Mouse (Mus musculus) monocyte, adult 2 months (primary cell): ENCODE data around the gene Dgke.

Experiments used
- DNase-seq, 2 experiments: peaks; one replicate each; pipeline ENCODE4 v3.0.0; 2022; ENCODE audit warnings: low spot score in 2 of 2, low read depth in 1 of 2

Gene Dgke

DNA sequence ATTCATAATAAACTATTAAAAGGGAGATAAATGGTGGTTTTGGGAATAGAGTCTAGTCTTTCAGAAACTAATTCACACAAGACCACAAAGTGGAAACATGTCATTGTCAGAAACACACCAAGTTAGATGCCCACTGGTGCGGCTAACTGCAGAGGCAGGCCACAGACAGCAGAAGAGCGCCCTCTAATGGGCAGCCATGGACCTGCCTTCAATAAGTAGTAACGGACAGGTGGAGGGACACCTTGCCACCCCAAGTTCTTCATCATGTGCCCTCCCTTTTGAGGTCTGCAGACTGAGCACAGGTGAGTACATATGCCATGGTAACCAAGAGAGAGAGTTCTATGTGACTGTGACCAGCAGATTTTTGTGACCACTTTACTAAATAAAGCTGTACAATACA, 27.3 kb downstream of the Dgke start:
- DNase-seq: peak in 1 of 2 experiments; percentile 53

DNA sequence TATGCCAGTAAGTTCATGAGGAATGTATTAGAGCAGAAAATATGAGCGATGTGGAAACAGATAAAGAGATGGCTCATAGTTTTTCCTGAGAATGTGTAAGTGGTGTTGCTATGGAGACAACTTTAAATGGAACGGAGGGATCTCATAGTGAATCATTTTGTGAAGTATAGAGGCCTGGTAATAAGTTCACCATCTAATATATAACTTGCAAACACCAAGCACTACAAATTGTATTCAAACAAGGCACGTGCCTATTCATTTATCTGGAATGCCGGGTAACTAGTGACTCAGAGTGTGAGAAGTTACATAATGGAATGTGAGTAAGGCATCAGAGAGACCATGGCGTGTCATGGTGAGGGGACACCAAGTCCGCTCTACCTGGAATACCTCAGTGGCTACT, 28.2 kb downstream of the Dgke start:
- no peak for DNase-seq

DNA sequence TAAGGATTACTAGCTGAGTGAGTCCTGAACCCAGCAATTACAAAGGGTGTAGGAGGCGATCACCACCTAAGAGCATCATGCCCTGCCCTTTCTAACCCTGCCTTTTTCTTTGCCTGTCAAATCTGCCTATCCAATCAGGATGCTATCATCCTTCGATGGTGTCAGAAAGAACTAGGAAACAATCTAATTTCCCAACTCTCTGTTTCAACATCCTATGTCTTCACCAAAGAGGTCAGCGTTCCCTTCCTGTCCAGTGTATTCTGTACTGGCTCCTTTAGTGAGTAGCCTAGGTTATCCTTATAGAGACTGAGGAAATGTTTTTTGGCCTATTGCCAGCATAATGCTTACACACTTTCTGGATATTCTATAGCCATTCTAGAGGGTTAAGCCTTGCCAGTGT, 31.1 kb downstream of the Dgke start:
- no peak for DNase-seq

GRCm38 (mm10) chr11:89034592-89034991, 32.1 kb downstream of the Dgke start:
- DNase-seq: no peak

DNA sequence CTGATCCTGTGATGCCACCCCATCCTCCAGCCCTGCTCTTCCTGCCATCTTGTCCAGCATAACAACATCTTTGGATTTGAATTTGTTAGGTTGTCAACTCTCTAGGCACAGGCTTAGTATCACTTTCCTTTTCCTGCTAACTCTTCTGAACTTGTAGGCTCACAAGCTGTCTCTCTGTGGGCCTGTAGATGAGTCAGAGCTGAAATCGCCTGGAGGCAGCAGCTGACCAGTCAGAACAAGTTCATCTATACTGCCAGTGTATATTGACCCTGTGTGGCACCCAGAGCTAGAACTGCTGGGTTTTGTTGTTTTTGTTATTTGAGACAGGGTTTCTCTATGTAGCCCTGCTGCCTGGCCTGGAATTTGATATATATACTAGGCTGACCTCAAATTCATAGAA, 35.5 kb downstream of the Dgke start:
- no peak for DNase-seq

- DNase-seq: no peak
Observed at GRCm38 (mm10) chr11:89030552-89030951, 36.1 kb downstream of the Dgke start.

GRCm38 (mm10) chr11:89028871-89029405, 37.7 kb downstream of the Dgke start:
- DNase-seq: peak in 1 of 2 experiments; percentile 63

DNA sequence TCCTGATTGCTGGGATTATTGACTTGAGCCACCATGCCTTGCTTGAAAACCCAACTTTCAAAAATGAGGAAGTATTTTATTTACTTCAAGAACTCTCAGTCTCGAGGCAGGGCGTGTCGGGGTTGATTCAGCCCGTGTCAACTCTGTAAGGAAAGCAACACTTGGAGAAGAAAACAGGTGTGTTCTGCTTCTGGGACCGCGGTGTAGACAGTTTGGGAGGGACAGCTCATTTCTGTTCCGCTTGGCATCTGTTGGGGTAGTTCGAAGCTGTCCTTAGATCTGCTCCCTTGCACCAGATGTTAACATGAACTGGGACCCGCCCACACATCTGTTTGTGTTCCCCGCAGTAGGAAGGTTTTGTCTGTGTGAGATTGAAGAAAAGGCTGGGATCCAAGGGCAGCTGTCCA, 38.7 kb downstream of the Dgke start:
- DNase-seq: peak; percentile 62 to 76

GRCm38 (mm10) chr11:89026117-89026516, 40.5 kb downstream of the Dgke start:
- DNase-seq: no peak

- DNase-seq: no peak
Observed at GRCm38 (mm10) chr11:89025603-89026002, 41.0 kb downstream of the Dgke start.

- peak; percentile 93 to 97 for DNase-seq
Observed at GRCm38 (mm10) chr11:89024181-89024881, 42.3 kb downstream of the Dgke start.

DNA sequence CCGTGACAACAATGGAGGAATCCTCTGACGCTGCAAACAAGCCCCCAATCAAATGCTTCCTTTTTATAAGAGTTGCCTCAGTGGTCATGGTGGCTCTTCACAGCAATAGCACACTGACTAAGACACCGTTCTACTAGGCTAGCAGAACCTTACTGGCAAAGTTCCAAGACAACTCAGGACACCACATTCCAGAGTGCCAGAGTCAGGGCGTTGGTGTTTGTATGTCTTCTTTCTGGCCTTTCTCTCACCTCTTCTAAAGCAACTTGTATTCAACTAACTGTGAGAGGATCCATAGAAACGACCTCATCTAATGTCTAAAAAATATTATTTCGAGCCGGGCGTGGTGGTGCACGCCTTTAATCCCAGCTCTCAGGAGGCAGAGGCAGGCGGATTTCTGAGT, 43.2 kb downstream of the Dgke start:
- no peak for DNase-seq

- no peak for DNase-seq
Observed at GRCm38 (mm10) chr11:89022120-89022731, 44.4 kb downstream of the Dgke start.

- no peak for DNase-seq
Observed at GRCm38 (mm10) chr11:89021687-89022086, 45.0 kb downstream of the Dgke start.

GRCm38 (mm10) chr11:89020681-89021305, 45.9 kb downstream of the Dgke start:
- DNase-seq: no peak

GRCm38 (mm10) chr11:89017514-89018182, 49.0 kb downstream of the Dgke start:
- no peak for DNase-seq

DNA sequence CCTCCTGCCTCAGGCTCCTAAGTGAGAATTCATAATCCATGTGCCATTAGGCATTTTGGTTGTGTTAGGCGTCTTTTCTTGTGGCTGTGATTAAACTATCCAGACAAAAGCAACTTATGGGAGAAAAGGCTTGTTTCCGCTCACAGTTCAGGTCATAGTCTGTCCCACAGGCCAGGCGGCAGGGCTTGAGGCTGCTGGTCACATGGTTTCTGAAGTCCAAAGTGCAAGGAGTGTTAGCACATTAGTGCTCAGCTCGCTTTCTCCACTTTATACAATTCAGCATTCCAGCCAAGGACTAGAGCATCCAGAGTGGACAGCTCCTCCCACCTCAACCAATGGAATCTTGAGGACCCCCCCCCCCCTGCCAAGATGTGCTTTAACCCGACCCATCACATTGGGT, 54.4 kb downstream of the Dgke start:
- DNase-seq: no peak

- DNase-seq: no peak
Observed at GRCm38 (mm10) chr11:89009496-89009895, 57.2 kb downstream of the Dgke start.

DNA sequence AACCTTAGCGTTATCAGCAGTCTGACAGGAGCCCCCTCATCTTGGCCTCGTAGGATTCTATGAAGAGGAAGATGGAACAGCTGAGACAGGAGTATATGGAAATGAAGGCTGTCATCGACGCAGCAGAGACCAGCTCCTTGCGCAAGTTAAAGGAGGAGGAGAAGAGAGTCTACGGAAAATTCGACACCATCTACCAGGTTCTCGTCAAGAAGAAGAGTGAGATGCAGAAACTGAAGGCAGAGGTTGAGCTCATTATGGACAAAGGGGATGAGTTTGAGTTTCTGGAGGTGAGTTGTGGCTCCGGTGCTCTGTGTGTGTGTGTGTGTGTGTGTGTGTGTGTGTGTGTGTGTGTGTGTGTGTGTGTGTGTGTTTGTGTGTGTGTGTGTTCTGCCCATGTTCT, 57.6 kb downstream of the Dgke start:
- no peak for DNase-seq

GRCm38 (mm10) chr11:89007582-89007981, 59.1 kb downstream of the Dgke start:
- no peak for DNase-seq

- no peak for DNase-seq
Observed at GRCm38 (mm10) chr11:89006404-89006803, 60.2 kb downstream of the Dgke start.

DNA sequence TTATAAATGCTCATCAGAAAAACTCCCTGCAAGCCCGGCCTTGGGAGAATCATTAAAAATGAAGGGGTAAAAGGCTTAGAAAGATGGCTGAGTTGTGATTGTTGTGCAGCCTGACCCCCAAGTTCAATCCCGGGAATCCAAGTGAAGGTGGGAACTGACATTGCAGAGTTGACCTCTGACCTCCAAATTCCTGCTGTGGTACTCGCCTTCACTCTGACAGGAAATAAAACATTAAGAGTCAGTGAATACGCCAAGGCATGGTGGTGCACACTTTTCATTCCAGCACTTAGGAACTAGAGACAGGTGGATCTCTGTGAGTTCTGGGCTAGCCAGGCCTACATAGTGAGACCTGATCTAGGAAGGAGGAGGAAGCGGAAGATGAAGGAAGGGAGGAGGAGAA, 61.2 kb downstream of the Dgke start:
- no peak for DNase-seq
